8 mouse cellular contexts compared by ENCODE assay signal in genomic region chr7:138848028-138848920, GRCm38 (mm10). TPM values are rescaled to one million over a fixed set of nuclear protein-coding genes. Genes with fewer than 3 reads are reported as not detected.
A peak's percentile ranks its signal among the peaks of the same experiment; 100 is the strongest.
DNase-seq lines count a peak whose midpoint lies in the region; ATAC-seq and TF ChIP-seq lines count a peak whose summit lies in the region.
"Had no signal": no experiment of that assay in that cellular context is flagged by ENCODE, and none has a peak within 500 bp of the region (broad histone marks: within the 10 kb centered on the region; RNA-seq: fewer than 3 reads in every experiment).

No protein-coding gene starts in this region.

- no peak overlapping the region for H3K27ac ChIP-seq in forebrain, embryonic 12.5 days
- no peak overlapping the region for H3K27ac ChIP-seq in limb, embryonic 14.5 days (replicated peaks; ENCODE audit: low read depth, low read length)
- H3K27ac ChIP-seq in stomach, postnatal 0 days (replicated peaks): 0 out of 2 replicates have a peak overlapping the region, but pooled peaks have one; percentile 40
- H3K27ac ChIP-seq: left cerebral cortex, adult 2 months had no signal

- no peak for TF ChIP-seq CTCF in stomach, postnatal 0 days (IDR thresholded peaks at IDR 0.05; ENCODE audit: low read depth)

- 82% methylated on average over 7 of the region's 7 CpGs for WGBS in forebrain, embryonic 12.5 days
- 67% methylated on average over 7 of the region's 7 CpGs for WGBS in limb, embryonic 14.5 days
- WGBS in stomach, postnatal 0 days: 63% methylated on average over 7 of the region's 7 CpGs

- peak overlapping the region; percentile 98 for H3K4me3 ChIP-seq in megakaryocyte, embryonic 14.5 days (replicated peaks)
- H3K4me3 ChIP-seq in forebrain, embryonic 12.5 days (replicated peaks): peak overlapping the region; percentile 99
- peak overlapping the region; percentile 97; the same call in 1 of the 2 replicates for H3K4me3 ChIP-seq in limb, embryonic 14.5 days (replicated peaks; ENCODE audit: low read length)
- peak overlapping the region; percentile 97; the same call in 1 of the 2 replicates for H3K4me3 ChIP-seq in stomach, postnatal 0 days (ENCODE audit: low read depth, low read length)

- ATAC-seq in megakaryocyte, adult 5-6 weeks (ENCODE audit: poor library complexity, severe bottlenecking): no peak
- no peak for ATAC-seq in forebrain, embryonic 12.5 days (ENCODE audit: low FRiP score)
- no peak for ATAC-seq in limb, embryonic 14.5 days (ENCODE audit: low FRiP score, low read depth)
- ATAC-seq in stomach, postnatal 0 days (ENCODE audit: low FRiP score, low TSS enrichment): no peak

- no peak for TF ChIP-seq POLR2A in limb, embryonic 14.5 days (IDR thresholded peaks at IDR 0.05; ENCODE audit: borderline replicate concordance, extremely low read depth, insufficient read depth, insufficient read length)

- H3K27me3 ChIP-seq in megakaryocyte, embryonic 14.5 days (replicated peaks): no peaks in the 10 kb centered on the region
- H3K27me3 ChIP-seq in forebrain, embryonic 12.5 days: no peaks in the 10 kb centered on the region
- H3K27me3 ChIP-seq in limb, embryonic 14.5 days (ENCODE audit: control insufficient read depth, insufficient read depth, low read length): no peaks in the 10 kb centered on the region
- no peaks in the 10 kb centered on the region for H3K27me3 ChIP-seq in stomach, postnatal 0 days (ENCODE audit: control insufficient read depth, insufficient read depth, low read length)

- peak overlapping the region; percentile 73 for H3K4me2 ChIP-seq in forebrain, embryonic 12.5 days
- peak overlapping the region; percentile 85; the same call in 1 of the 2 replicates for H3K4me2 ChIP-seq in limb, embryonic 14.5 days (replicated peaks; ENCODE audit: low read depth, low read length, severe bottlenecking)
- H3K4me2 ChIP-seq in stomach, postnatal 0 days (replicated peaks; ENCODE audit: low read depth): peak overlapping the region; percentile 90

- DNase-seq in limb, embryonic 14.5 days (ENCODE audit: low spot score): no peak
- no peak for DNase-seq in stomach, postnatal 0 days (ENCODE audit: low spot score)
- no peak for DNase-seq in thymus, postnatal 4 days
- no peak for DNase-seq in urinary bladder, postnatal 4 days (ENCODE audit: low spot score in 2 of 2)

- H3K9me3 ChIP-seq in megakaryocyte, embryonic 14.5 days: no peaks in the 10 kb centered on the region
- no peaks in the 10 kb centered on the region for H3K9me3 ChIP-seq in forebrain, embryonic 12.5 days
- no peaks in the 10 kb centered on the region for H3K9me3 ChIP-seq in limb, embryonic 14.5 days (ENCODE audit: control insufficient read depth, low read length)
- no peaks in the 10 kb centered on the region for H3K9me3 ChIP-seq in stomach, postnatal 0 days (ENCODE audit: control insufficient read depth, low read length)

- H3K36me3 ChIP-seq in megakaryocyte, embryonic 14.5 days (replicated peaks; ENCODE audit: low read length): peaks cover 45% of the 10 kb centered on the region
- H3K36me3 ChIP-seq in forebrain, embryonic 12.5 days (replicated peaks): peaks cover 28% of the 10 kb centered on the region
- peaks cover 25% of the 10 kb centered on the region for H3K36me3 ChIP-seq in limb, embryonic 14.5 days (ENCODE audit: control insufficient read depth, insufficient read depth, low read length)
- H3K36me3 ChIP-seq in stomach, postnatal 0 days (ENCODE audit: control insufficient read depth, insufficient read depth, low read length): peaks cover 2% of the 10 kb centered on the region; the same call in 1 of the 2 replicates

- peaks cover 55% of the 10 kb centered on the region for H3K4me1 ChIP-seq in megakaryocyte, embryonic 14.5 days
- peaks cover 54% of the 10 kb centered on the region for H3K4me1 ChIP-seq in forebrain, embryonic 12.5 days
- H3K4me1 ChIP-seq in limb, embryonic 14.5 days (ENCODE audit: control insufficient read depth, insufficient read depth, low read length): peaks cover 20% of the 10 kb centered on the region
- peaks cover 8% of the 10 kb centered on the region; the same call in 1 of the 2 replicates for H3K4me1 ChIP-seq in stomach, postnatal 0 days (replicated peaks; ENCODE audit: control insufficient read depth, insufficient read depth)

- H3K9ac ChIP-seq in forebrain, embryonic 12.5 days: no peak overlapping the region
- H3K9ac ChIP-seq in limb, embryonic 14.5 days (ENCODE audit: low read depth, low read length, severe bottlenecking): no peak overlapping the region; the same call in 1 of the 2 replicates
- H3K9ac ChIP-seq in stomach, postnatal 0 days (ENCODE audit: low read length): peak overlapping the region; percentile 97; the same call in 1 of the 2 replicates

- TF ChIP-seq EP300 in stomach, postnatal 0 days (optimal IDR thresholded peaks at IDR 0.05): no peak

RNA-seq across cellular contexts. Expression of gene Mapk1ip1, which starts 2.2 kb away (rescaled TPM):
- polyA plus RNA-seq in megakaryocyte, embryonic 14.5 days (2012; ENCODE audit: insufficient read depth, low replicate concordance): 6.0 and 7.6 TPM in 2 replicates
- total RNA-seq in megakaryocyte, adult 5-6 weeks (2015): 9.1 and 14.6 TPM in 2 replicates
- total RNA-seq in megakaryocyte, adult 5-6 weeks (2017): 9.2 and 10.1 TPM in 2 replicates
- 12.3 and 16.2 TPM in 2 replicates for polyA plus RNA-seq in forebrain, embryonic 12.5 days (2016; fragmentation: Nextera tagmentation; extraction: Ambion mirVana)
- polyA plus RNA-seq in limb, embryonic 14.5 days (2012; rRNA removed): 39.4 and 57.2 TPM in 2 replicates
- polyA plus RNA-seq in limb, embryonic 14.5 days (2014; fragmentation: Nextera tagmentation; extraction: Ambion mirVana): 11.4 and 14.3 TPM in 2 replicates
- 9.4 and 10.0 TPM in 2 replicates for polyA plus RNA-seq in stomach, postnatal 0 days (2015; fragmentation: Nextera tagmentation; extraction: Ambion mirVana)

RNA-seq across cellular contexts. Expression of gene Ppp2r2d, which starts 2.4 kb away (rescaled TPM):
- polyA plus RNA-seq in megakaryocyte, embryonic 14.5 days (2012; ENCODE audit: insufficient read depth, low replicate concordance): 12.9 and 22.7 TPM in 2 replicates
- total RNA-seq in megakaryocyte, adult 5-6 weeks (2015): 33.2 and 36.6 TPM in 2 replicates
- 30.9 and 33.5 TPM in 2 replicates for total RNA-seq in megakaryocyte, adult 5-6 weeks (2017)
- 63.6 and 68.4 TPM in 2 replicates for polyA plus RNA-seq in forebrain, embryonic 12.5 days (2016; fragmentation: Nextera tagmentation; extraction: Ambion mirVana)
- 43.8 and 48.7 TPM in 2 replicates for polyA plus RNA-seq in limb, embryonic 14.5 days (2012; rRNA removed)
- 40.9 and 44.8 TPM in 2 replicates for polyA plus RNA-seq in limb, embryonic 14.5 days (2014; fragmentation: Nextera tagmentation; extraction: Ambion mirVana)
- 25.4 and 27.8 TPM in 2 replicates for polyA plus RNA-seq in stomach, postnatal 0 days (2015; fragmentation: Nextera tagmentation; extraction: Ambion mirVana)
